15 mouse cellular contexts compared by ENCODE assay signal in genomic region chr6:63733740-63734139, GRCm38 (mm10).
DNase-seq lines count a peak whose midpoint lies in the region; ATAC-seq lines count a peak whose summit lies in the region.
"Had no signal": no experiment of that assay in that cellular context is flagged by ENCODE, and none has a peak within 500 bp of the region (broad histone marks: within the 10 kb centered on the region; RNA-seq: fewer than 3 reads in every experiment).

No protein-coding gene starts in this region.

- no peaks in the 10 kb centered on the region for H3K9me3 ChIP-seq in hindbrain, embryonic 15.5 days
- H3K9me3 ChIP-seq: forebrain, embryonic 15.5 days; midbrain, embryonic 12.5 days had no signal

- peak; percentile 51; the same call in 1 of the 2 replicates for ATAC-seq in hindbrain, embryonic 15.5 days (ENCODE audit: low FRiP score, low read depth)
- ATAC-seq: forebrain, embryonic 15.5 days; inflammation-experienced regulatory T-cells, adult 6 months had no signal

- no peaks in the 10 kb centered on the region for H3K36me3 ChIP-seq in hindbrain, embryonic 15.5 days
- H3K36me3 ChIP-seq: forebrain, embryonic 15.5 days; midbrain, embryonic 12.5 days had no signal

- DNase-seq in embryo, embryonic 10.5 days (ENCODE audit: low spot score) = peak; percentile 8
- no peak for DNase-seq in embryo, embryonic 11 days
- peak; percentile 12 for DNase-seq in brain, adult 2 months (ENCODE audit: low read depth, low spot score)
- peak; percentile 51 for DNase-seq in cerebellum, adult 9-10 months
- DNase-seq in adrenal gland, postnatal 36 days = no peak
- no peak for DNase-seq in gastrocnemius, postnatal 4 days (ENCODE audit: low spot score in 2 of 2)
- no peak for DNase-seq in layer of hippocampus, postnatal 36 days
- DNase-seq: gastrocnemius, postnatal 10 days; kidney, adult 9 months; lung, adult 18-20 months; lung, postnatal 4 days had no signal

- WGBS in hindbrain, embryonic 15.5 days = 22% methylated on average over 2 of the region's 2 CpGs

- H3K4me2 ChIP-seq in hindbrain, embryonic 15.5 days = no peak overlapping the region
- H3K4me2 ChIP-seq: forebrain, embryonic 15.5 days; midbrain, embryonic 12.5 days had no signal

- H3K27me3 ChIP-seq in hindbrain, embryonic 15.5 days = no peaks in the 10 kb centered on the region
- H3K27me3 ChIP-seq: forebrain, embryonic 15.5 days; midbrain, embryonic 12.5 days had no signal

- no peaks in the 10 kb centered on the region for H3K4me1 ChIP-seq in hindbrain, embryonic 15.5 days (replicated peaks)
- H3K4me1 ChIP-seq: midbrain, embryonic 12.5 days had no signal

- H3K4me3 ChIP-seq in hindbrain, embryonic 15.5 days = no peak overlapping the region
- H3K4me3 ChIP-seq: forebrain, embryonic 15.5 days; midbrain, embryonic 12.5 days had no signal

- H3K9ac ChIP-seq in hindbrain, embryonic 15.5 days = no peak overlapping the region
- H3K9ac ChIP-seq: forebrain, embryonic 15.5 days; midbrain, embryonic 12.5 days had no signal

- no peak overlapping the region for H3K27ac ChIP-seq in hindbrain, embryonic 15.5 days (replicated peaks)
- H3K27ac ChIP-seq: forebrain, embryonic 15.5 days; midbrain, embryonic 12.5 days had no signal

Comparison
In these comparisons a context has a peak if more than half of its experiments do, and no peak if none do; other contexts are left out.
1. DNase-seq: peak in embryo, embryonic 10.5 days (single experiment), brain, adult 2 months (single experiment) and cerebellum, adult 9-10 months (single experiment); none in embryo, embryonic 11 days (single experiment), adrenal gland, postnatal 36 days (0 of 2), gastrocnemius, postnatal 4 days (0 of 2) and layer of hippocampus, postnatal 36 days (0 of 2).